ENCODE assay signal across 5 mouse cellular contexts in the genomic region with DNA sequence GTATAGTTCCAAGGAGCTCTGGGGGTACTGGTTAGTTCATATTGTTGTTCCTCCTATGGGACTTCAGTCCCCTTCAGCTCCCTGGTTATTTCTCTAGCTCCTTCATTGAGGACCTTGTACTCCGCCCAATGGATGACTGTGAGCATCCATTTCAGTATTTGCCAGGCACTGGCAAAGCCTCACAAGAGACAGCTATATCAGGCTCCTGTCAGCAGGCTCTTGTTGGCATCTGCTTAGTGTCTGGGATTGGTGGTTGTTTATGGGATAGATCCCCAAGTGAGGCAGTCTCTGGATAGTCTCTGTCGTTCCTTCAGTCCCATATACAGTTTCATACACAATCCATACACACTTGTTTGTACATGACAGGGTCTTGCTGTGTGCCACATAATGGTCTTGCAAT. TPM values are rescaled to one million over a fixed set of nuclear protein-coding genes. Genes with fewer than 3 reads are reported as not detected.
A peak's percentile ranks its signal among the peaks of the same experiment; 100 is the strongest.
DNase-seq lines count a peak whose midpoint lies in the region.
"Not testable (repeated sequence)": the region's sequence is repeated elsewhere in the genome, so short reads cannot be mapped to it uniquely, and the experiment has no call there.

No protein-coding gene starts in this region.

- intact Hi-C loops in heart, postnatal 10 days (cut with DNase I), result not testable (repeated sequence)

- peak; percentile 93 for DNase-seq in heart, adult 11 months
- peak; percentile 41 to 62 for DNase-seq in heart, adult 18-20 months
- peak; percentile 27 for DNase-seq in heart, adult 8-10 months (ENCODE audit: low spot score)
- DNase-seq in heart, postnatal 10 days, result peak; percentile 45 to 51
- peak; percentile 15 for DNase-seq in heart, postnatal 4 days

RNA-seq across cellular contexts. Expression of gene Abtb2, which starts 15.8 kb away (rescaled TPM):
- 10 to 100 TPM; 22.1 to 26.7 TPM for total RNA-seq in heart, adult 18-20 months (2021)
- total RNA-seq in heart, adult 8-10 months (2022), result 10 to 100 TPM; 22.9 to 27.5 (median 24.8) TPM
- total RNA-seq in heart, postnatal 10 days (2021), result 10 to 100 TPM; 21.1 to 27.6 TPM
- 10 to 100 TPM; 23.6 to 25.6 TPM for total RNA-seq in heart, postnatal 4 days (2021)

Comparison
In these comparisons a context has a peak if more than half of its experiments do, and no peak if none do; other contexts are left out.
1. Peak in every context shown above with its lines: DNase-seq.
2. DNase-seq: peak in every context shown above with its lines; median percentile 93 in heart, adult 11 months; 52 in heart, adult 18-20 months; 48 in heart, postnatal 10 days; 27 in heart, adult 8-10 months; 15 in heart, postnatal 4 days.